Mouse (Mus musculus) frontal cortex, postnatal 14 days (tissue): ENCODE results near the gene Cnksr3.

Experiments
- DNase-seq, 2 experiments: peaks; one replicate each; pipeline ENCODE4 v3.0.0; 2022; ENCODE audit warnings: low spot score in 2 of 2

The Cnksr3 gene

DNA sequence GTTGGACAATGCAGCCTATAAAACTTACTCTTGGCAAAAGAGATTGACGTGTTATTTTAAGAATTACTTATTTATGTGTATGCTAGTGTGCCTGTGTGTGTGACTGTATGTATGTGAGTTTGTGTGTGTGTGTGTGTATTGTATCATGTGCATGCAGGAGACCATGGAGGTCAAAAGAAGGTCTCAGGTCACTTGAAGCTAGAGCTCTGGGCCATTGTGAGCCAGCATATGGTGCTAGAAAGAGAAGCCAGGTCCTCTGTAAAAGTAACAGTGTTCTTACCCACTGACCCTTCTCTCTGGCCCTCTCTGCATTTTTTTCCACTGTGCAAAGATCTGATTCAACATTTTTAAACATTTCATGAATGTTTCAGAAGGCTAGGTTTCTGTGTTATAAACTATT is 134.1 kb downstream of the Cnksr3 start:
- DNase-seq = no peak

DNA sequence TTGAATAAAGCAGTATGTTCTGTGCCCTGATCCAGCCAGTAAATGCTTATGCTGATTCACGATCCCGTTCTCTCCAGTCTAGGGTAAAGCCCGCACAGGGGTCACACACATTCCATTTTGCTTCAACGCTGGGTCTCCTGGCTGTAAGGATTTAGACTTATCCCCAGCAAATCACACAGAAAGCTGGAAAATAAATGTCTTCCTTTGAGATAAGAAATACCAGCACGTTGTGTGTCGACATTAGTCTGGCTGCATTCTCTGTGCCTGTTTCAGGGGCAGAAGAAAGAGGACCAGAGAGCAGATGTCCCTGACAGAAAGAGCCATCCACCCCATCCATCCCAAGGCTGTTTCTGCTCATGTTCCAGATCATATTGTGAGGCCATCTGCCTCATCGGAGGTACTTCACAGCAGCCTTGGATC is 134.6 kb downstream of the Cnksr3 start:
- DNase-seq = no peak

DNA sequence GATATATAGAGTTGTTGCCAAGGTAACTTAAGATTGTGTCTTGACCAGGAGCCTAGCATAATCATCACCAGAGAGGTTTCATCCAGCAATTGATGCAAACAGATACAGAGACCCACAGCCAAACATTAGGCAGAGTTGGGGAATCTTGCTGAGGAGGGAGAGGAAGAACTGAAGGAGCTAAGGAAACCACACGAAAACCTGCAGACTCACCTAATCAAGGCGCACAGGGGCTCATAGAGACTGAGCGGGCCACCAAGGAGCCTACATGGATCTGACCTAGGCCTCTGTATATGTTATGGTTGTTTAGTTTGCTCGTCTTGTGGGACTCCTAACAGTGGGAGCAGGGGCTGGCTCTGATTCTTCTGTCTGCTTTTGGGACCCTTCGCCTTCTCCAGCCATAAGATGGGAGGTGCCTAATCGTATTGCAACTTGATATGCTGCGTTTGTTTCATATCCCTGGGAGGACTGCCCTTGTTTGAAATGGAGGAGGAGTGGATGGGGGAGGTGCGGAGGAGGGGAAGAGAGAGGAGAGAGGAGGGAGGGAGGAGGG is 135.3 kb downstream of the Cnksr3 start:
- no peak for DNase-seq

DNA sequence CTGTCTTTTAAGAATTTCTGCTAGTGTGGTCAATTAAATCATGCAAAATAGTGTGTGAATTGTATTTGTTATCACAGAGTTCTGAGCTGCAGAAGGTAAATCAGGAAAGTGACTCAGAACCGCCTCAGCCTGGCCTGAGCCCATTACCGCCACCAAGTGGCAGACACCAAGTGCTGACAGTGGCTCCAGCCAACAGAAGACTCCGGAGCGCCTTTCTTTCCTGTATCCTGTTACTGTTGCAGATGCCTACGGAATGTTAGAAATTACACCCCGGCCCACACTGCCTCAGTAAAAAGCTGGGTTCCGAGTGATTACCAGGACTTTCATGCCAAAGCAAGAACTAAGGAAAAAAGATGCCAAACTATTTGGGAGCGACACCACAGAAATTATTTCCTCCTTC is 135.8 kb downstream of the Cnksr3 start:
- peak; percentile 62 to 78 for DNase-seq

DNA sequence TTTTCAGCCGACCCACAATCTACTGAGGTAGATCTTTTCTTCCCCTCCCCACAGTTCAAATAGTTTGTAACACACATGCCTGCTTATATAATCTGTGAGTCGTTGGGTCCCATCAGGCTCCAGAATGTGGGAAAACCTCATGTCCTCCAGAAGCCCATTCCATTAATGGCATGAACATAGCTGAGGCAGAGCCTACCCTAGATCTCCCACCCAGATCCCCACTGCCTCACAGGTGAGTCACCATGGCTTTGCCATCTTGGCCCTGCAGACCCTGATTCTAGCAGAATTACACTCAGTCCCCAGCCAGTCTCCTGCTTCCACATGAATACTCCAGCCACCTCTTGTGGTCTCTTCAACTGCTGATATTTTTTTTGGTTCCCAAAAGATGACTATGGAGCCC is 136.4 kb downstream of the Cnksr3 start:
- no peak for DNase-seq

DNA sequence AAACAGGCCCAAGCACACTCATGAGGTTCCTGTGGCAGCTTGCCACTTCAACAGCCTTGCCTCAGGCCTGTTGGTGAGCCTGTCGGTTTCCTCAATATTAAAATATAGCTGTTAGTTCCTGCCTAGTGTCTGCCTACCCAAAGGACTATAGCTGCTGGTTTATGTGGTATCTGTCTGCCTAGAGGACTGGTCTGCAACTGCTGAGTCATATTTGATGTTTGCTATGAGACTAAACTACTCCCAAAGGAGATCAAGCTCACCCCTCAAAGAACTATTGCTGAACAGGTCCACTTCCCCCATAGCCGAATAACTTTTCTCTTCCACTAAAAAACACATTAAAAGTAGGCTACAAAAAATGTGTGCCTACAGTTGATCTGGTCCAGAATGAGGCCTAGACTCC is 137.8 kb downstream of the Cnksr3 start:
- DNase-seq = no peak

DNA sequence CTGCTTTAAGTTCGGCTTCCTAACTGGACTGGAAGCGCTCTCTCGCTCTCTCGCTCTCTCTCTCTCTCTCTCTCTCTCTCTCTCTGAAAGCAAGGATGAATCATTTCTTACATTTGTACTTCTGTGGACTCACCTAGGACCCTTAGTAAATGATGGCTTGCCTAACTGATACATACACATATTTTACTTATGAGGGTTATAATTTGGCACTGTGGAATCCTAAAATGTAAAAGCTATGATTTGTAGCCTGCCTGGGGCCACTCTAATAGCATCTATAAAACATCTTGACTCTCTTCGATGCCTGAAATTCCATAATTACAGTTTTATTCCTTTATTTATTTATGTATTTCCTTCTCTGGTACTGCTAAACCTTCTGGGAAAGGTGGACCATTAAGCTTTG is 141.1 kb downstream of the Cnksr3 start:
- DNase-seq = no peak

DNA sequence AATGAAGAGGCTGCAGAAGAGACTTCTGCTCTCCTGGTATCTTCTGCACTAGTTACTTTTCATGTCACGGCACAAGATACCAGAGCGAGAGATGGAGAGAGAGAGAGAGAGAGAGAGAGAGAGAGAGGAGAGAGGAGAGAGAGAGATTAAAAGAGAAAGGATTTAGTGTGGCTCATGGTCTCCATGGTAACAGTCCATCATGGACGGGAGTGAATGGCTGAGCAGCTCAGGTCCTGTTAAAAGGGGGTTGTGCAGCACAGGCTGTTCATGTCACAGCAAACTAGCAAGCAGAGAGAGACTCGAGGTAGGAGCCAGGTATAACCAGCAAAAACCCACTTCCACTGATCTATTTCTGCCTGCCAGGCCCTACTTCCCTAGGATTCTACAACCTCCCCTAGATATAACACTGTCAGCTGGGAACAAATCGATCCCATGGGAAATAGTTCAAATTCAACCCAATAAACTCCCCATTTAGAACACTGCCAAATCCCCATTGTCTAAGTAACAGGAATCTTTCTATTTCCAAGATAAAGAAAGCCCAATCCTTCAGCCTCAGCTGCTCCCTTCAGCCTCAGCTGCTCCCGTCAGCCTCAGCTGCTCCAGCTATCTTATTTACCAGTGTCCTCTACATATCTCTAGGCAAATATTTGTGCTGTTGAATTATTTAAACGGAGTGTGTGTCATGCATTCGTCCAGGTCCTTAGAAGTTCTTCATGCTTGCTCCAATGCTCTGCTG is 141.8 kb downstream of the Cnksr3 start:
- no peak for DNase-seq

DNA sequence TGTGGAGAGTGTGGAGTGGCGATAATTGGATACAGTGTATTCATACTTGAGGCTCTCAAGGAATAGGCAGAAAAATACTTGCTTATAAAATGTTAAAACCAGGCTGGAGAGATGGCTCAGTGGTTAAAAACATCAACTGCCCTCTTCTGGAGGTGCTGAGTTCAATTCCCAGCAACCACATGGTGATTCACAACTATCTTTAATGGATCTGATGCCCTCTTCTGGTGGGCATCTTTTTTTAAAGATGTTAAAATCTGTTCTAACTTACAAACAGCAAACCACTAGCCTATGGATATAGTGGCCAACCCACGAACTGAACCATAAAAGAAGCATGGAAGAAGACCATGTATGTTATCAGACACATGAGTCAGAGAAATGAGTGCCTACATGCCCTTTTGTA is 142.9 kb downstream of the Cnksr3 start:
- DNase-seq = no peak
